Mouse (Mus musculus): ENCODE data around the gene Nt5dc1. TPM values are rescaled to one million over a fixed set of nuclear protein-coding genes. Genes with fewer than 3 reads are reported as not detected.
A peak's percentile ranks its signal among the peaks of the same experiment; 100 is the strongest.

Gene Nt5dc1
- polyA plus RNA-seq, 1 experiment, result 19.4 TPM

- Histone ChIP-seq H3K27me3 (ENCODE audit: control insufficient read depth, insufficient read depth, low read length, poor library complexity, severe bottlenecking) (no peaks in the 10 kb centered on the region), H3K9ac (ENCODE audit: low read depth, poor library complexity, severe bottlenecking) (no peak overlapping the region), H3K9me3 (replicated peaks; ENCODE audit: control insufficient read depth, insufficient read depth, low read length, poor library complexity, severe bottlenecking) (no peaks in the 10 kb centered on the region), H3K36me3 (ENCODE audit: control insufficient read depth, insufficient read depth, low read length, poor library complexity, severe bottlenecking) (no peaks in the 10 kb centered on the region; the same call in 1 of the 2 replicates), H3K27ac (ENCODE audit: insufficient read depth, low read length) (no peak overlapping the region), H3K4me3 (ENCODE audit: low read depth, low read length) (no peak overlapping the region), H3K4me1 (ENCODE audit: control insufficient read depth, insufficient read depth, low read length) (no peaks in the 10 kb centered on the region)
- no peak for TF ChIP-seq EP300 (IDR thresholded peaks at IDR 0.05; ENCODE audit: insufficient read depth, low read depth, low read length)
Observed at GRCm38 (mm10) chr10:34399267-34399666, 19.1 kb downstream of the Nt5dc1 start.

DNA sequence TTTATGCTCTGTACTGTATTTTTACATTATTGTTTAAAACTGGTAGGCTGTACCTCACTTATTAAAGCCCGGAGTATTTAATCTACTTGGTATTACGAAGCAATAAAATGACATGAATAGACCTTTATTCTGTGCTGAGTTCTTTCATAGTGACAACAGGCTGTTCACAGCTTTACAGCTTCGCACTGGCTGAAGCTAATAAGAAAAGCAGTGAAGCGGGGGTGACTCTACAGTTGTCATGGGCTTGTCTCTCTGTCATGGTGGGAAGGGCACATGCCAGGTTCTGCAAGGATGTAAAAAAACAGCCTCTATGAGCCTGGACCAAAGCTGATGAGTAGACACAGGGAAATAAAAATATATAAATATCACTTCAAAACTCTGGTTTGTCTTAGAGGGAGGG is 21.4 kb downstream of the Nt5dc1 start:
- Histone ChIP-seq H3K4me1 (ENCODE audit: control insufficient read depth, insufficient read depth, low read length) (no peaks in the 10 kb centered on the region), H3K9me3 (replicated peaks; ENCODE audit: control insufficient read depth, insufficient read depth, low read length, poor library complexity, severe bottlenecking) (no peaks in the 10 kb centered on the region), H3K4me3 (ENCODE audit: low read depth, low read length) (no peak overlapping the region), H3K27me3 (ENCODE audit: control insufficient read depth, insufficient read depth, low read length, poor library complexity, severe bottlenecking) (no peaks in the 10 kb centered on the region), H3K9ac (ENCODE audit: low read depth, poor library complexity, severe bottlenecking) (no peak overlapping the region), H3K27ac (ENCODE audit: insufficient read depth, low read length) (no peak overlapping the region), H3K36me3 (ENCODE audit: control insufficient read depth, insufficient read depth, low read length, poor library complexity, severe bottlenecking) (no peaks in the 10 kb centered on the region)
- TF ChIP-seq POLR2A (IDR thresholded peaks at IDR 0.05; ENCODE audit: insufficient read depth, low read length) (no peak), CTCF (IDR thresholded peaks at IDR 0.05; ENCODE audit: low read depth, low read length) (no peak), EP300 (IDR thresholded peaks at IDR 0.05; ENCODE audit: insufficient read depth, low read depth, low read length) (no peak)

- no peak within 1 kb of the TSS for H3K27ac ChIP-seq (ENCODE audit: insufficient read depth, low read length)
- no peaks in the 10 kb centered on the region for H3K4me1 ChIP-seq (ENCODE audit: control insufficient read depth, insufficient read depth, low read length)
- no peaks in the 10 kb centered on the region for H3K9me3 ChIP-seq (replicated peaks; ENCODE audit: control insufficient read depth, insufficient read depth, low read length, poor library complexity, severe bottlenecking)
- no peaks in the 10 kb centered on the region for H3K27me3 ChIP-seq (ENCODE audit: control insufficient read depth, insufficient read depth, low read length, poor library complexity, severe bottlenecking)
- no peak within 1 kb of the TSS for H3K4me3 ChIP-seq (ENCODE audit: low read depth, low read length)
- H3K36me3 ChIP-seq (ENCODE audit: control insufficient read depth, insufficient read depth, low read length, poor library complexity, severe bottlenecking), result no peaks in the 10 kb centered on the region
- TF ChIP-seq EP300 (IDR thresholded peaks at IDR 0.05; ENCODE audit: insufficient read depth, low read depth, low read length) (no peak), CTCF (IDR thresholded peaks at IDR 0.05; ENCODE audit: low read depth, low read length) (no peak), POLR2A (IDR thresholded peaks at IDR 0.05; ENCODE audit: insufficient read depth, low read length) (no peak)
- no peak within 1 kb of the TSS for H3K9ac ChIP-seq (ENCODE audit: low read depth, poor library complexity, severe bottlenecking)
Observed at GRCm38 (mm10) chr10:34389681-34390080, 28.7 kb downstream of the Nt5dc1 start, which contains the start of gene Col10a1. Col10a1 (plus strand) TSS chr10:34389981.

DNA sequence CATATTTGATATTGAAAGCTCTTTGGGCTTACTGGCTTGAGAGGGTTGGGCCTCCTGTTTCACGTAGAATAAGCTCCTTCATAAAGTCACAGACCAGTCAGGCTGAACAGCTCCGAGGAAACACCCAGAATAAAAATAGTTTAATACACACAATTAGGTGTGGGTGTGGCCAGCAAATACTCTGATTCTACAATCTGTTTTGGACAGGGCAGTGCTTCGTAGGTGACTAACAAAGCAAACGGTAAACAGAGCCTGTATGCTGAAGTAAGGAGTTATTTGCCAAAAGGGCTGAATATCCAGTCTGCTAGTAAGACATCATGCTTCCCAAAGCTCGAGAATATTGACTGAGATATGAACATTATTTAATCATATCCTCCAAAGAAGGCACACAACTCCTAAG is 32.7 kb downstream of the Nt5dc1 start:
- no peaks in the 10 kb centered on the region for H3K9me3 ChIP-seq (replicated peaks; ENCODE audit: control insufficient read depth, insufficient read depth, low read length, poor library complexity, severe bottlenecking)
- TF ChIP-seq CTCF (IDR thresholded peaks at IDR 0.05; ENCODE audit: low read depth, low read length) (no peak), EP300 (IDR thresholded peaks at IDR 0.05; ENCODE audit: insufficient read depth, low read depth, low read length) (no peak), POLR2A (IDR thresholded peaks at IDR 0.05; ENCODE audit: insufficient read depth, low read length) (no peak)
- H3K36me3 ChIP-seq (ENCODE audit: control insufficient read depth, insufficient read depth, low read length, poor library complexity, severe bottlenecking), result no peaks in the 10 kb centered on the region
- H3K27ac ChIP-seq (ENCODE audit: insufficient read depth, low read length), result no peak overlapping the region
- H3K9ac ChIP-seq (ENCODE audit: low read depth, poor library complexity, severe bottlenecking), result no peak overlapping the region
- H3K4me3 ChIP-seq (ENCODE audit: low read depth, low read length), result no peak overlapping the region
- no peaks in the 10 kb centered on the region for H3K27me3 ChIP-seq (ENCODE audit: control insufficient read depth, insufficient read depth, low read length, poor library complexity, severe bottlenecking)
- no peaks in the 10 kb centered on the region for H3K4me1 ChIP-seq (ENCODE audit: control insufficient read depth, insufficient read depth, low read length)

- TF ChIP-seq POLR2A (IDR thresholded peaks at IDR 0.05; ENCODE audit: insufficient read depth, low read length) (no peak), EP300 (IDR thresholded peaks at IDR 0.05; ENCODE audit: insufficient read depth, low read depth, low read length) (no peak), CTCF (IDR thresholded peaks at IDR 0.05; ENCODE audit: low read depth, low read length) (no peak)
- Histone ChIP-seq H3K9ac (ENCODE audit: low read depth, poor library complexity, severe bottlenecking) (no peak overlapping the region), H3K4me1 (ENCODE audit: control insufficient read depth, insufficient read depth, low read length) (no peaks in the 10 kb centered on the region)
Observed at GRCm38 (mm10) chr10:34373332-34373731, 45.0 kb downstream of the Nt5dc1 start.

GRCm38 (mm10) chr10:34368138-34368537 is 50.2 kb downstream of the Nt5dc1 start:
- TF ChIP-seq EP300 (IDR thresholded peaks at IDR 0.05; ENCODE audit: insufficient read depth, low read depth, low read length) (no peak), CTCF (IDR thresholded peaks at IDR 0.05; ENCODE audit: low read depth, low read length) (peak; percentile 8)
- no peaks in the 10 kb centered on the region for H3K36me3 ChIP-seq (ENCODE audit: control insufficient read depth, insufficient read depth, low read length, poor library complexity, severe bottlenecking)
- no peak overlapping the region for H3K27ac ChIP-seq (ENCODE audit: insufficient read depth, low read length)
- H3K4me3 ChIP-seq (ENCODE audit: low read depth, low read length), result no peak overlapping the region
- H3K27me3 ChIP-seq (ENCODE audit: control insufficient read depth, insufficient read depth, low read length, poor library complexity, severe bottlenecking), result no peaks in the 10 kb centered on the region
- H3K9me3 ChIP-seq (replicated peaks; ENCODE audit: control insufficient read depth, insufficient read depth, low read length, poor library complexity, severe bottlenecking), result no peaks in the 10 kb centered on the region
- no peak overlapping the region for H3K9ac ChIP-seq (ENCODE audit: low read depth, poor library complexity, severe bottlenecking)
- no peaks in the 10 kb centered on the region for H3K4me1 ChIP-seq (ENCODE audit: control insufficient read depth, insufficient read depth, low read length)

More at GRCm38 (mm10) chr10:34373332-34373731, 45.0 kb downstream of the Nt5dc1 start:
- Histone ChIP-seq H3K9me3 (replicated peaks; ENCODE audit: control insufficient read depth, insufficient read depth, low read length, poor library complexity, severe bottlenecking) (no peaks in the 10 kb centered on the region), H3K36me3 (ENCODE audit: control insufficient read depth, insufficient read depth, low read length, poor library complexity, severe bottlenecking) (no peaks in the 10 kb centered on the region), H3K27me3 (ENCODE audit: control insufficient read depth, insufficient read depth, low read length, poor library complexity, severe bottlenecking) (no peaks in the 10 kb centered on the region), H3K27ac (ENCODE audit: insufficient read depth, low read length) (no peak overlapping the region), H3K4me3 (ENCODE audit: low read depth, low read length) (no peak overlapping the region)
